Mouse (Mus musculus) T-helper 2 cell (primary cell): ENCODE measurements around the gene Zfp362.

ENCODE experiments used
- in situ Hi-C: fragments of 300-600 bp; cut with MboI, MseI; formaldehyde crosslinking; loops from one replicate; pipeline ENCODE4 v1.15.1; 2025; ENCODE audit warnings: high pct_unique_total_duplicates

Gene Zfp362

GRCm38 (mm10) chr4:128732794-128733193 is 73.1 kb downstream of the Zfp362 start:
- in situ Hi-C loops: no loop called here

DNA sequence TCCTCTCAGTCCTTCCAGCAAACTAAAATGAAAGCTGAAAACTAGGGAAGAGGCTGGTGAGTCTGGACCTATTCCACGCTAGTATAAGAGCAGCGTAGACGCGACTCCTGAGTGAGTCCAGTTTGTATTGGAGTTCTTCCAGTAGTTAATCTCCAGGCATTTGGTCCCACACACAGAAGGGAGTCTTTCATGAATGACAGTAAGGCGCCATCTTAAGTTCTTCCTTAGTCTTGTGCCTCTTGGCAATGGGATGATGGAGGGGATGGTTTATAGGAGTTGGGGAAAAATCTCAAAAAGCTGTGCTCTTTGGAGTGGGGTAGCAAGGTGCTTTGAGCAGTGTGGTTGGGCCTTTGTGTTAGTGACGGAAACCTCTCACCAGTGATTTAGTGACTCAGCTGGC is 75.6 kb downstream of the Zfp362 start:
- in situ Hi-C loops: no loop called here

- in situ Hi-C loops: loop anchor here (10.0 kb wide), 1 partner anchor 1115 kb away; no protein-coding TSS in a partner anchor
These were observed 76.2 kb downstream of the Zfp362 start for GRCm38 (mm10) chr4:128729709-128730037.

DNA sequence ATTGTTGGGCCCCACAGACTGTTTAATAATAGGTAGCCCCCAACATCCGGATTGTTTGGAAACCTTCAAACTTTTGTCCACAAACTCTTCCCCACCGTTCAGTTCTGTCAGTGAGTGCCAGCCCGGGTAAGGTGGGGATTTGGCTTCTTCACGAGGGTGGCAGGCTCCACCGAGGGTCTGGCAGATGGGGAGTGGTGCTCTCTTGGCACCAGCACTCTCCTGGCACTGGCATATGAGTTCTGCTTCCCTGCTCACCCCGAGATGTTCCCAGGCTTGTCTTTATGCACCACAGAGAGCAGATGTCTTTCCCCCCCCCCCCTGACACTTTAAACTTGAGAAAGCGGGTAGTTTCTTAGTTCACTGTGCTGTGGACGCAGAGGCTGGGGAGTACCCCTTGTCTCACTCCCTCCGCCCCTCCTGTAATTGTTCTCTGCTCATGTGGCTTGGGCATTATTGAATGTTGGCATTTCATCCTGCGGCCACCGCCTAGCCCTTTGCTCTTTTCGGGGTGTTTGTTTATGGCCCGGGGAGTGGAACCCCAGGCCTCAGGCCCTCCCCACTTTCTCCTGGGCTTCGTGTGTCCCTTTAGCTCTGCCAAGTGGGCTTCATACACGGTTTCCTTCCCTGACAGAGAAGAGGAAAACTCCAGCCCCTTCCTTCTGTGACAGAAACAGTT is 76.7 kb downstream of the Zfp362 start:
- in situ Hi-C loops: loop anchor here (10.0 kb wide), 1 partner anchor 1116 kb away; no protein-coding TSS in a partner anchor

- in situ Hi-C loops: loop anchor here (10.0 kb wide), 1 partner anchor 1116 kb away; no protein-coding TSS in a partner anchor
These were observed 77.4 kb downstream of the Zfp362 start for GRCm38 (mm10) chr4:128728431-128728851.

- in situ Hi-C loops: loop anchor here (10.0 kb wide), 1 partner anchor 1117 kb away; no protein-coding TSS in a partner anchor
These were observed 78.0 kb downstream of the Zfp362 start for GRCm38 (mm10) chr4:128727721-128728430.

GRCm38 (mm10) chr4:128727019-128727720 is 78.7 kb downstream of the Zfp362 start:
- in situ Hi-C loops: loop anchor here (10.0 kb wide), 1 partner anchor 1118 kb away; no protein-coding TSS in a partner anchor

DNA sequence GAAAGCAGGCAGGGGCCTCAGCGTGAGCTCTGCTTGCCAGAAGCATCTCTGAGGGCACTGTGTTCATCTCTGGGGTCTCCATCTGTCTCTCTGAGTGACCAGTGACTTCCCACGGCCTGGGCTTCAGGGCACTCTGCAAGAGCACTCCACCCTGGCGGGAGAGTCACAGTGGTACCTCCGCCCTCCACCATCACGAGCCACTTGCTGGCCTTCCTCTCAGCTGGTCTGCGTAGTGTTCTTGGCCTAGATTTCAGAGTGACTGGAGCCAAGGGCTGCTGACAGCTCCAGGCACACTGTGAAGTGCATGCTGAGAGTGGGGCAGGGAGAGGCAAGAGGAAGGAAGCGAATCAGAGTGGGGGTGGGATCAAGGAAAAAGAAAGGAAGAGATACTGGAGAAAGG is 81.8 kb downstream of the Zfp362 start:
- in situ Hi-C loops: loop anchor here (10.0 kb wide), 1 partner anchor 1121 kb away; no protein-coding TSS in a partner anchor

- in situ Hi-C loops: loop anchor here (10.0 kb wide), 1 partner anchor 1121 kb away; no protein-coding TSS in a partner anchor
These were observed 82.4 kb downstream of the Zfp362 start for GRCm38 (mm10) chr4:128723431-128723830.
